Mouse (Mus musculus): ENCODE results near the gene Otop1. TPM values are rescaled to one million over a fixed set of nuclear protein-coding genes. Genes with fewer than 3 reads are reported as not detected.

Otop1 gene
- 0.21 TPM in 1 of 2 replicates, not detected in the other for polyA plus RNA-seq (2012; ENCODE audit: insufficient read depth, low replicate concordance)

DNA sequence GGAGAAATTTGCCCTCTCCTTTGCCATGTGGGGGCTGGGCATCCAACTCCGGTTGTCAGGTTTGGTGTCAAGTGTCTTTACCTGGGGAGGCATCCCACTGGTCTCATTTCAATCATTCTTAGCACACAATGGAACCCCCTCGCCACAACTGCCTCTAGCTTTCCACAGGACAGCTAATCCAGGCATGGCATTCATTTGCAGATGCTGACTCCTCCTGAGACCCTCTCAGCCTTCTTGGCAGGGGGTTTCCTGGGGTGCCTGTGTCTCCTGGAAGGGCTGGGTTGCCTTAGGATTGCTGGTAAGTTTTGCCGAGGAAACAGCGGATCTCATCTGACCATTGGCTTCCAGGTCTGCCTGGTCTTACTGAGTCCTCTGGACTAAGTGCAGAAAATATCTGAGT is at the start of gene Otop1:
Otop1 (plus strand) TSS at position 202 of the 400 bp plus-strand sequence.
- TF ChIP-seq GATA1 (IDR thresholded peaks at IDR 0.05; ENCODE audit: borderline replicate concordance, low read length) (no peak), FLI1 (IDR thresholded peaks at IDR 0.05; ENCODE audit: low read length) (no peak)
- Histone ChIP-seq H3K36me3 (replicated peaks; ENCODE audit: low read length) (peaks cover 17% of the 10 kb centered on the region), H3K9me3 (no peaks in the 10 kb centered on the region), H3K4me1 (peaks cover 60% of the 10 kb centered on the region), H3K27me3 (replicated peaks) (peaks cover 66% of the 10 kb centered on the region), H3K4me3 (replicated peaks) (peak within 1 kb of the TSS; percentile 77)

DNA sequence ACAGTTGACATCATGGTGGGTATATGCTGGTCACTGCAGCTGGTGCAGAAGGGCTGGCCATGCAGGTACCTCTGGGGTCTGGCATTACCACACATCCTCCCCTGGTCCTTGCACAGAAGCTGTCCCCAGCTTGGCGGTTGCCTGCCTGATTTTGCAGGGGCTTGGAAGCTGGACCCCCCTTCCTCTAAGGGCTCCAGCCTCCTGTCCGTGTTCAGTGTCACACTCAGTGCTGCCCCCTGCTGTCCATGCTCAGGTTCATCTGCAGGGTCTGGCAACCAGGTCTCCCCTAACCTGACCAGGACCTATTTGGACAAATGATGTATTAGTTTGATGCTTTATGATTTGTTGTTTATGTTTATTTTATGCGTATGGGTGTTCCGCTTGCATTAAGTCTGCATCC is 40.4 kb upstream of the Otop1 start:
- Histone ChIP-seq H3K4me3 (replicated peaks) (no peak overlapping the region), H3K27me3 (replicated peaks) (peaks cover 9% of the 10 kb centered on the region), H3K9me3 (peaks cover 5% of the 10 kb centered on the region), H3K4me1 (0 out of 2 replicates have a peak, but pooled peaks cover 3% of the 10 kb centered on the region), H3K36me3 (replicated peaks; ENCODE audit: low read length) (peaks cover 57% of the 10 kb centered on the region)
- TF ChIP-seq FLI1 (IDR thresholded peaks at IDR 0.05; ENCODE audit: low read length) (no peak), GATA1 (IDR thresholded peaks at IDR 0.05; ENCODE audit: borderline replicate concordance, low read length) (no peak)

DNA sequence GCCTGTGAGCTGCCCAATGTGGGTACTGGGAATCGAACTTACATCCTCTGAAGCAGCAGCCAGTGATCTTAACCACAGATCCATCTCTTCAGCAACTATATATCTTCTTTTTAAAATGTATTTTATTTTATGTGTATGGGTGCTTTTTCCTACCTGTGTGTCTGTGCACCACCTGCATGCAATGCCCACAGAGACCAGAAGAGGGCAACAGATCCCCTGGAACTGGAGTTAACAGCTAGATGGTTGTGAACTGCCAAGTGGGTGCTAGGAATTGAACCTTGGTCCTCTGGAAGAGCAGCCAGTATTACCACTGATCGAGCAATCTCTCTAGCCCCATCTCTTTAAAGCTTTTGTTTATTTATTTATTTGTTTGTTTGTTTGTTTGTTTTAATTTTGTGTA is 39.1 kb upstream of the Otop1 start:
- Histone ChIP-seq H3K9me3 (peaks cover 5% of the 10 kb centered on the region), H3K36me3 (replicated peaks; ENCODE audit: low read length) (peaks cover 45% of the 10 kb centered on the region), H3K27me3 (replicated peaks) (peaks cover 20% of the 10 kb centered on the region), H3K4me3 (replicated peaks) (no peak overlapping the region), H3K4me1 (0 out of 2 replicates have a peak, but pooled peaks cover 3% of the 10 kb centered on the region)
- TF ChIP-seq GATA1 (IDR thresholded peaks at IDR 0.05; ENCODE audit: borderline replicate concordance, low read length) (no peak), FLI1 (IDR thresholded peaks at IDR 0.05; ENCODE audit: low read length) (no peak)

DNA sequence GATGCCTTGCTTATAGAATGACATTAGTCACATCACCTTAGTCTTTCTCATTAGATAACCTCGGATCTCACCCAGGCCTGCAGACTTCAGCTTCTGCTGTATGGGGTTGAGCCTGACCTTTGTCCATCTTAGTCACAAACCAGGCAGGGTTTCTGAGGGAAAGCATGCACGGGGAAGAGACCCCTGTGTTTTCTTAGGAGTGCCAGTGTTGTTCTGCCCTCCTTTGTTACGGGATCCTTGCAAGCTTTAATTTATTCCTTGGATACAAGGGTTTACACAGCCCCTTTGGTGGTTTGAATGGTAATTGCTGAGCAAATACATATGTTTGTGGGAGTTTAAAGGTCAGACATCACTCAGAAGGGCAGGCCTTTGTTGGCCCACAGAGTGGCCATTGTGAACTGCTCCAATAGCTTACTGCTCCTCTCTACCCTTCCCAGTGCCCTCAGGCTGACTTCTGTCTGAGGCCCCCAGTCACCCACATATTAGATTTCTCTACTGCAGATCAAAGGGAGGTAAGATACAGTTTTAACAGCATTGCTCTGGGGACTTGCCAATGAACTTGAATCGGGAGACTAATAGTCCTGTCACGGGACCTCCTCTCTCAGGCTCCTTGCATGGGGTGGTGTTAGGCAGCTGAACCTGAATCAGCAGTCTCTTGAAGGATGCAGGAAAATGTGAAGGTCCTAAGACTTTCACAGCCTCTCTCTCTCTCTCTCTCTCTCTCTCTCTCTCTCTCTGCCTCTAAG is 34.9 kb upstream of the Otop1 start:
- H3K4me3 ChIP-seq (replicated peaks) = no peak overlapping the region
- peaks cover 5% of the 10 kb centered on the region for H3K9me3 ChIP-seq
- peaks cover 4% of the 10 kb centered on the region for H3K36me3 ChIP-seq (replicated peaks; ENCODE audit: low read length)
- peaks cover 40% of the 10 kb centered on the region for H3K27me3 ChIP-seq (replicated peaks)
- H3K4me1 ChIP-seq = no peaks in the 10 kb centered on the region
- TF ChIP-seq GATA1 (IDR thresholded peaks at IDR 0.05; ENCODE audit: borderline replicate concordance, low read length) (no peak), FLI1 (IDR thresholded peaks at IDR 0.05; ENCODE audit: low read length) (no peak)

DNA sequence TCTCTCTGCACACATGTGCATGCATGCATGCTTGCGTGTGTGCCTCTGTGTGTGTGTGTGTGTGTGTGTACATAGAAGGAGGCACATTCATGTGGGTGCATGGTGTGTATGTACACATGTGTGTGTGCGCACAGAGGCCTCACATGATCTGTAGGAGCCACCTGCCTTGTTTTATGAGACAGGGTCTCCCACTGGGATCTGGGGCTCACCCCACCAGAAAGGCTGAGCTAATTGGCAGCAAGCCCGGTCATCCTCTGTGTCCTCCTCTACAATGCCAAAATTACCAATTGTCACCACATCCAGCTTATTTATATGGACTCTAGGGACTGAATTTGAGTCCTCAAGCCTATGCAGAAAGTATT is 34.3 kb upstream of the Otop1 start:
- no peak overlapping the region for H3K4me3 ChIP-seq (replicated peaks)
- H3K36me3 ChIP-seq (replicated peaks; ENCODE audit: low read length) = no peaks in the 10 kb centered on the region
- no peaks in the 10 kb centered on the region for H3K4me1 ChIP-seq
- TF ChIP-seq GATA1 (IDR thresholded peaks at IDR 0.05; ENCODE audit: borderline replicate concordance, low read length) = no peak
- TF ChIP-seq FLI1 (IDR thresholded peaks at IDR 0.05; ENCODE audit: low read length) = no peak
- peaks cover 5% of the 10 kb centered on the region for H3K9me3 ChIP-seq
- peaks cover 43% of the 10 kb centered on the region for H3K27me3 ChIP-seq (replicated peaks)

DNA sequence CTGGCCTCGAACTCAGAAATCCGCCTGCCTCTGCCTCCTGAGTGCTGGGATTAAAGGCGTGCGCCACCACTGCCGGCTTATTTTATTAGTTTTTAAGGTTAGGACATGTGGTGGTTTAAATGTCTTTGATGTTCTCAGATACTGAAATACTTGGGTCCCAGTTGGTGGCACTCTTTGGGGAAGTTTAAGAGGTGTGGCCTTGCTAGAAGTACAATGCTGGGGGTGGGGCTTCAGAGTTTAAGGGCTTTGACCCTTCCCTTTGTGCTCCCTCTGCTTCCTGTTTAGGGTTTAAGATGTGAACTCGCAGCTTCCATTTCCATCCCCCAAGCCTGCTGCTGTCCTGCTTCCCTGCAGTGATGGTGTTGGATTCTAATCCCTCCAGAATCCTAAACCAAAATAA is 33.8 kb upstream of the Otop1 start:
- no peaks in the 10 kb centered on the region for H3K36me3 ChIP-seq (replicated peaks; ENCODE audit: low read length)
- H3K4me1 ChIP-seq = no peaks in the 10 kb centered on the region
- no peak overlapping the region for H3K4me3 ChIP-seq (replicated peaks)
- TF ChIP-seq GATA1 (IDR thresholded peaks at IDR 0.05; ENCODE audit: borderline replicate concordance, low read length) (no peak), FLI1 (IDR thresholded peaks at IDR 0.05; ENCODE audit: low read length) (no peak)
- peaks cover 2% of the 10 kb centered on the region for H3K9me3 ChIP-seq
- H3K27me3 ChIP-seq (replicated peaks) = peaks cover 43% of the 10 kb centered on the region

DNA sequence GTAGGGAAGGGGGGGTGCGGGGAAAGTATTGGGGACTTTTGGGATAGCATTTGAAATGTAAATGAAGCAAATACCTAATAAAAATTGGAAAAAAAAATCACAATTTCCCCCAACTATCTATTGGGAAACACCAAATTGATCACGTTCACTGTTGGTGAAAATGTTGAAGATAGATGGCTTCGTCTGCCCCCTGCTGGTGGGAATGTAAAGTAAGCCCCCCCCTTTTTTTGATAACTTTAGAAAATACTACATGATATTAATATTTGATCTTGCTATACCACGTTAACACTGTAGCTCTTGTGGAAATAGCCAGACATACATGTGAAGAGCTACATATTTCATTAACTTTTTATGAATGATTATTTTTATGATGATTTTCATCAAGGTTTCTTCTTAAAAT is 20.6 kb upstream of the Otop1 start:
- no peak for TF ChIP-seq FLI1 (IDR thresholded peaks at IDR 0.05; ENCODE audit: low read length)
- no peak for TF ChIP-seq GATA1 (IDR thresholded peaks at IDR 0.05; ENCODE audit: borderline replicate concordance, low read length)
- H3K36me3 ChIP-seq (replicated peaks; ENCODE audit: low read length) = peaks cover 5% of the 10 kb centered on the region
- H3K27me3 ChIP-seq (replicated peaks) = no peaks in the 10 kb centered on the region
- H3K9me3 ChIP-seq = peaks cover 5% of the 10 kb centered on the region; the same call in 1 of the 2 replicates
- peak overlapping the region; percentile 84 for H3K4me3 ChIP-seq (replicated peaks)
- H3K4me1 ChIP-seq = peaks cover 23% of the 10 kb centered on the region

DNA sequence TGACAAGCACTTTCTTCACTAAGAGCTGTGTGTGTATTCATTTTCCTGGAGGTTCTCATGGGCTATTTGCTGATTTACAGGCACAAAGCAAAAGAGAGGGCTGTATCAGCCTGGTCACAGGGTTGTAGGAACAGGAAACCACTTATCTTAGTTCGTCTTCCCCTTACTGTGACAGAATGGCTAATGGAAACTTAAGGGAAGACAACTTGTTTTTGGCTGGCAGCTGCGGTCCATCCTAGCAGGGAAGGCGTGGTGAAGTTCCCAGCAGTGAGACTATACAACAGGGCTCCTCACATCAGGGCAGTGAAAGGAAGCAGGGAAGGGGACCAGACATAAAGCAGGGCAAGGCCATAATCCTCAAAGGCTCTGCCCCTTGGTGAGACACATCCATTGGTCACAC is 20.1 kb upstream of the Otop1 start:
- H3K4me1 ChIP-seq = peaks cover 23% of the 10 kb centered on the region
- TF ChIP-seq GATA1 (IDR thresholded peaks at IDR 0.05; ENCODE audit: borderline replicate concordance, low read length) (no peak; the same call in 2 of the 3 replicates), FLI1 (IDR thresholded peaks at IDR 0.05; ENCODE audit: low read length) (no peak)
- no peaks in the 10 kb centered on the region for H3K27me3 ChIP-seq (replicated peaks)
- peaks cover 5% of the 10 kb centered on the region; the same call in 1 of the 2 replicates for H3K9me3 ChIP-seq
- H3K36me3 ChIP-seq (replicated peaks; ENCODE audit: low read length) = peaks cover 5% of the 10 kb centered on the region
- peak overlapping the region; percentile 84 for H3K4me3 ChIP-seq (replicated peaks)

DNA sequence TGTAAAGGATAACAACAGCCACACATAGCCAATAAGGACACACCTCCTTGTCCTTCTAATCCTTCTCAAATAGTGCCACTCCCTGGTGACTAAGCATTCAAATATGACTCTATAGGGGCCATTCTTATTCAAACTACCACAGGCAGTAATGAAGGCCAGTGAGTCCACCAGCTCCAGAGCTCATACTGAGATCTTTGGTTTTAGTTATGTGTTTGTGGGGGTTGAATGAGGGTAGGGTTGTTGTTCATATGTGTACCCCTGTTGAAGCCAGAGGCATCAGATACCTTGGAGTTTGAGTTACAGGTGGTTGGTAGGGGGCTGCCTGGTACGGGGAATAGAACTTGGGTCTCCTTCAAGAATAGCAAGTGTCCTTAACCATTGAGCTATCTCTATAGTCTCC is 19.2 kb upstream of the Otop1 start:
- H3K27me3 ChIP-seq (replicated peaks) = no peaks in the 10 kb centered on the region
- peaks cover 30% of the 10 kb centered on the region for H3K4me1 ChIP-seq
- peaks cover 5% of the 10 kb centered on the region; the same call in 1 of the 2 replicates for H3K9me3 ChIP-seq
- peaks cover 6% of the 10 kb centered on the region for H3K36me3 ChIP-seq (replicated peaks; ENCODE audit: low read length)
- TF ChIP-seq GATA1 (IDR thresholded peaks at IDR 0.05; ENCODE audit: borderline replicate concordance, low read length) = no peak
- no peak for TF ChIP-seq FLI1 (IDR thresholded peaks at IDR 0.05; ENCODE audit: low read length)
- no peak overlapping the region for H3K4me3 ChIP-seq (replicated peaks)

DNA sequence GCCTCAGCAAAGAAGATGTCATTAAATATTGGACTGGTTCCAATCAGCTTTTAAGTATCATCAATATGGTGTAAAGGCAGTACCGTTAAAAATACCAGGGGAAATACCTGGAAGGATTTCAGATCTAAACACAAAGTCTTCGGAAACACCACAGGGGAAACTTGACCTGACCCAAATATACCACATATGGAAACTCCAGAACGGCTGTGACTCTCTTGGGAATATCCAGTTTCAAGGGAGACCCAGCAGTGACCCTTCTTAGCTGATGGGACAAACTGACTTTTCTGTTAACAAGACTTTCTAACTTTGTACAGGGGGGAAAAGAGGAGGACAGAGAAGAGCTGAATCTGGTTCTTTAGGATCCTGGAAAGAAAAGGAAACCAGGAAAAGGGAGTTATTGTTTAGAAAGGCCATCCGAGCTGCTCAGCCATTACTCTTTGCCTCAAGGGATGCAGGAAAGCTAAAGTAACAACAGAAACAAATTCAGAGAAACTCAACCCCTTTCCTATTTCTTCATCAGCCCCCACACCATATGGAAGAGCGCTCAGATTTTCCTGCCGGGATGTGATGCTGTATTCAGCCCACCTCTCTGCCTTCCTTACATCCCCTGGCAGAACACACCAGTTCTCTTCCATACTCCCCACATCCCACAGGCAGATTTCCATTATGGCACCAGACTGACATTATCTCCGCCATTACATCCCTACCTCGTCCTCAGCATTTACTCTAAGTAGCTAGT is 17.6 kb upstream of the Otop1 start:
- H3K4me1 ChIP-seq = peaks cover 40% of the 10 kb centered on the region
- peaks cover 5% of the 10 kb centered on the region; the same call in 1 of the 2 replicates for H3K9me3 ChIP-seq
- peaks cover 22% of the 10 kb centered on the region for H3K36me3 ChIP-seq (replicated peaks; ENCODE audit: low read length)
- H3K27me3 ChIP-seq (replicated peaks) = no peaks in the 10 kb centered on the region
- no peak for TF ChIP-seq FLI1 (IDR thresholded peaks at IDR 0.05; ENCODE audit: low read length)
- TF ChIP-seq GATA1 (IDR thresholded peaks at IDR 0.05; ENCODE audit: borderline replicate concordance, low read length) = no peak
- no peak overlapping the region for H3K4me3 ChIP-seq (replicated peaks)
